In genomic region chr10:21468421-21468820, GRCm38 (mm10) we compare ENCODE assay signal across 17 mouse cellular contexts.
DNase-seq lines count a peak whose midpoint lies in the region; ATAC-seq and TF ChIP-seq lines count a peak whose summit lies in the region.
"Had no signal": no experiment of that assay in that cellular context is flagged by ENCODE, and none has a peak within 500 bp of the region (broad histone marks: within the 10 kb centered on the region; RNA-seq: fewer than 3 reads in every experiment).

No protein-coding gene starts in this region.

- TF ChIP-seq POLR2A in CH12.LX (IDR thresholded peaks at IDR 0.05; ENCODE audit: low read depth, low read length): no peak

- no peak for TF ChIP-seq RAD21 in CH12.LX (IDR thresholded peaks at IDR 0.05; ENCODE audit: low read depth, low read length)

- H3K4me2 ChIP-seq in limb, embryonic 11.5 days (ENCODE audit: low read depth, severe bottlenecking): no peak overlapping the region
- H3K4me2 ChIP-seq in CH12.LX (ENCODE audit: insufficient read depth, low read depth, poor library complexity, severe bottlenecking): no peak overlapping the region
- H3K4me2 ChIP-seq: embryonic facial prominence, embryonic 13.5 days; heart, embryonic 11.5 days; hindbrain, embryonic 15.5 days had no signal

- no peaks in the 10 kb centered on the region for H3K27me3 ChIP-seq in limb, embryonic 11.5 days (ENCODE audit: control insufficient read depth, insufficient read depth, low read length)
- H3K27me3 ChIP-seq in limb, embryonic 10.5 days (ENCODE audit: low read depth, poor library complexity, severe bottlenecking): no peaks in the 10 kb centered on the region
- peaks cover 1% of the 10 kb centered on the region for H3K27me3 ChIP-seq in CH12.LX (replicated peaks)
- no peaks in the 10 kb centered on the region for H3K27me3 ChIP-seq in splenic B cell, adult 2 months (ENCODE audit: control insufficient read depth, insufficient read depth, low read length, poor library complexity, severe bottlenecking)
- H3K27me3 ChIP-seq: embryonic facial prominence, embryonic 13.5 days had no signal

- H3K4me1 ChIP-seq in limb, embryonic 11.5 days (ENCODE audit: control insufficient read depth, insufficient read depth, low read length): peaks cover 6% of the 10 kb centered on the region; the same call in 1 of the 2 replicates
- H3K4me1 ChIP-seq in limb, embryonic 10.5 days: peaks cover 22% of the 10 kb centered on the region
- H3K4me1 ChIP-seq in CH12.LX (ENCODE audit: control insufficient read depth in 1 of 2, insufficient read depth in 2 of 2): peaks cover 7 to 31% of the 10 kb centered on the region in 2 experiments

- 55% methylated on average over 10 of the region's 10 CpGs for WGBS in limb, embryonic 11.5 days
- WGBS in limb, embryonic 10.5 days: 73% methylated on average over 10 of the region's 10 CpGs

- H3K27ac ChIP-seq in limb, embryonic 11.5 days (replicated peaks; ENCODE audit: low read depth, low read length): no peak overlapping the region
- H3K27ac ChIP-seq in limb, embryonic 10.5 days: no peak overlapping the region
- no peak overlapping the region for H3K27ac ChIP-seq in CH12.LX (ENCODE audit: insufficient read depth, low read depth)
- H3K27ac ChIP-seq: embryonic facial prominence, embryonic 13.5 days; heart, adult 2 months; hindbrain, embryonic 15.5 days had no signal

- peak; percentile 80 for TF ChIP-seq EP300 in CH12.LX (IDR thresholded peaks at IDR 0.05; ENCODE audit: low read length)

- in situ Hi-C loops in CH12.LX (cut with MboI; ENCODE audit: low pct_ligation_motif_present, low pct_unique_long_range_greater_than_20kb, low sequenced_read_pairs): no loop called here

- H3K79me2 ChIP-seq in CH12.LX (replicated peaks; ENCODE audit: control insufficient read depth, extremely low read depth, insufficient read depth, poor library complexity, severe bottlenecking): no peaks in the 10 kb centered on the region

- no peak for TF ChIP-seq CTCF in CH12.LX (conservative IDR thresholded peaks at IDR 0.05 in 1 of 2, IDR thresholded peaks at IDR 0.05 in 1 of 2; ENCODE audit: low read depth in 2 of 2, low read length in 2 of 2)

- no peak overlapping the region for H3K4me3 ChIP-seq in limb, embryonic 11.5 days (ENCODE audit: low read depth, low read length)
- no peak overlapping the region for H3K4me3 ChIP-seq in limb, embryonic 10.5 days
- H3K4me3 ChIP-seq in CH12.LX (replicated peaks in 1 of 3; ENCODE audit: low read depth in 2 of 3, low read length in 2 of 3, poor library complexity in 1 of 3): no peak overlapping the region
- H3K4me3 ChIP-seq: embryonic facial prominence, embryonic 13.5 days; heart, adult 2 months; hindbrain, embryonic 15.5 days had no signal

- peak; percentile 25 for DNase-seq in limb, embryonic 11.5 days (ENCODE audit: low spot score)
- DNase-seq in limb, embryonic 10.5 days (ENCODE audit: low spot score): no peak
- DNase-seq in A20 (ENCODE audit: low read depth, low spot score): peak; percentile 16
- DNase-seq in CH12.LX (ENCODE audit: extremely low read depth): peak; percentile 71
- DNase-seq in splenic B cell, adult 2 months (ENCODE audit: low read depth, low spot score): peak; percentile 83
- DNase-seq in cerebellum, postnatal 14 days: no peak
- DNase-seq: adrenal gland, postnatal 10 days; cerebellum, adult 11 months; cerebellum, adult 8-10 months; cerebellum, postnatal 25 days; gastrocnemius, postnatal 10 days; heart, adult 2 months had no signal

- no peaks in the 10 kb centered on the region for H3K36me3 ChIP-seq in limb, embryonic 11.5 days (ENCODE audit: control insufficient read depth, insufficient read depth, low read length)
- no peaks in the 10 kb centered on the region for H3K36me3 ChIP-seq in limb, embryonic 10.5 days
- no peaks in the 10 kb centered on the region for H3K36me3 ChIP-seq in CH12.LX (replicated peaks in 1 of 2; ENCODE audit: control insufficient read depth in 1 of 2, insufficient read depth in 1 of 2, low read length in 1 of 2)
- no peaks in the 10 kb centered on the region for H3K36me3 ChIP-seq in splenic B cell, adult 2 months (ENCODE audit: control insufficient read depth, insufficient read depth, low read length, poor library complexity, severe bottlenecking)
- H3K36me3 ChIP-seq: embryonic facial prominence, embryonic 13.5 days; hindbrain, embryonic 15.5 days had no signal

- dilution Hi-C loops in CH12.LX (cut with MboI; ENCODE audit: extremely low pct_ligation_motif_present, extremely low pct_unique_long_range_greater_than_20kb, low sequenced_read_pairs): no loop called here

- H3K9me3 ChIP-seq in limb, embryonic 11.5 days (ENCODE audit: control insufficient read depth, low read length): no peaks in the 10 kb centered on the region
- no peaks in the 10 kb centered on the region for H3K9me3 ChIP-seq in limb, embryonic 10.5 days (replicated peaks)
- H3K9me3 ChIP-seq in CH12.LX (replicated peaks; ENCODE audit: low read length): no peaks in the 10 kb centered on the region
- H3K9me3 ChIP-seq: embryonic facial prominence, embryonic 13.5 days; hindbrain, embryonic 15.5 days had no signal

- no peak for ATAC-seq in limb, embryonic 11.5 days (ENCODE audit: insufficient number of reproducible peaks, low FRiP score, low TSS enrichment, low read depth)
- ATAC-seq: CD4-positive, CD25-positive, alpha-beta regulatory T cell, adult 4 months; forebrain, embryonic 16.5 days had no signal

- no peak overlapping the region for H3K9ac ChIP-seq in limb, embryonic 11.5 days (ENCODE audit: low read length)
- no peak overlapping the region for H3K9ac ChIP-seq in CH12.LX (ENCODE audit: insufficient read depth, low read depth)
- H3K9ac ChIP-seq: embryonic facial prominence, embryonic 13.5 days; hindbrain, embryonic 15.5 days had no signal

TF ChIP-seq in CH12.LX, 34 proteins besides CTCF, POLR2A, EP300 and RAD21:
- no peak for TF ChIP-seq HCFC1 (IDR thresholded peaks at IDR 0.05; ENCODE audit: low read depth, low read length)
- peak; percentile 32; the same call in 1 of the 2 replicates for TF ChIP-seq BHLHE40 (IDR thresholded peaks at IDR 0.05; ENCODE audit: low read depth, low read length)
- TF ChIP-seq TCF12 (IDR thresholded peaks at IDR 0.05; ENCODE audit: low read depth, low read length): peak; percentile 68; the same call in 1 of the 2 replicates

Comparison
In these comparisons a context has a peak if more than half of its experiments do, and no peak if none do; other contexts are left out.
1. DNase-seq: peak in limb, embryonic 11.5 days (single experiment), A20 (single experiment), CH12.LX (single experiment) and splenic B cell, adult 2 months (single experiment); none in limb, embryonic 10.5 days (single experiment) and cerebellum, postnatal 14 days (0 of 2).